Mouse (Mus musculus): ENCODE measurements at regions not wholly inside any gene's neighbourhood (a gene's known extent, or its start where the extent isn't known, plus 50 kb on each side); places are given as distances from the start of the nearest gene placed in this dataset.
A peak's percentile ranks its signal among the peaks of the same experiment; 100 is the strongest.
"Not testable (repeated sequence)": the region's sequence is repeated elsewhere in the genome, so short reads cannot be mapped to it uniquely, and the experiment has no call there.

GRCm38 (mm10) chr1:29737062-29737461 is 957.0 kb upstream of the Gm597 start:
- not testable (repeated sequence) for H3K4me3 ChIP-seq (replicated peaks); H3K27me3 ChIP-seq (replicated peaks); H3K9me3 ChIP-seq; H3K4me2 ChIP-seq; ATAC-seq (ENCODE audit: insufficient read depth, low FRiP score, low read depth); H3K9ac ChIP-seq; H3K4me1 ChIP-seq; H3K27ac ChIP-seq; H3K36me3 ChIP-seq
- WGBS: 83% methylated on average over 22 of the region's 22 CpGs

GRCm38 (mm10) chr1:29731930-29732329 is 951.9 kb upstream of the Gm597 start:
- Histone ChIP-seq H3K9me3 (no peaks in the 10 kb centered on the region), H3K4me1 (no peaks in the 10 kb centered on the region), H3K27me3 (replicated peaks) (no peaks in the 10 kb centered on the region), H3K4me3 (replicated peaks) (no peak overlapping the region), H3K4me2 (no peak overlapping the region), H3K27ac (no peak overlapping the region), H3K9ac (no peak overlapping the region), H3K36me3 (no peaks in the 10 kb centered on the region)
- 40% methylated on average over 2 of the region's 2 CpGs for WGBS
- peak; percentile 53; the same call in 1 of the 2 replicates for ATAC-seq (ENCODE audit: insufficient read depth, low FRiP score, low read depth)

Data from stomach, embryonic 15.5 days (tissue).